ENCODE assay signal across 8 mouse cellular contexts in the genomic region with DNA sequence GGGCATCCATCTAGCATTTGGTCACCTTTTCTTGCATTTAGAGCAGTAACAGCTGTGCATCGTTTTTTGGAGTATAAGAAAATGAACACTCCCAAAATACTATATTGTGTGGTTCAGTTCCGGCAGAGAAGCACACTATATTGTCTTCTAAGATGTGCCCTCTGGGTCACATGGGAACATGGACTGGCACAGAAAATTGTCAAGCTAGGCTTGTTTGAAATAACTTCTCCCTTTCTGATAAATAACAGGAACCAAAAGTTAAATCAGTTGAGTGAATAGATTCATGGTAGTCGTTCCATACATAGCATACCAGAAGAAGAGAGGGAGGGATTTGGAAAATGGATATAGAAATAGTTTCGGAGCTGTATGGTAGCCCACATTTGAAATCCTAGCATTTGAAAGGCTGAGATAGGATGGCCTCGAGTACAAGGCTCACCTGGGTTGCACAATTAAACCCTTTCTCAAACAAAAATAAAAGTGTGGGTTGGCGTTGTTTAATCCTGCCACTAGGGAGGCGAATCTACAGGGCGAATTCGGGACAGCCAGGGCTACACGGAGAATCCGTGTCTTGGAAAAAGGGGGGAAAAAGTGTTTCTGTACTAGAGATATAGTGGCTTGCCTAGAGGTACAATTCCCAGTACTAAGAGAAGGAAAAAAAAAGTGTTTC. TPM values are rescaled to one million over a fixed set of nuclear protein-coding genes. Genes with fewer than 3 reads are reported as not detected.
DNase-seq lines count a peak whose midpoint lies in the region; ATAC-seq and TF ChIP-seq lines count a peak whose summit lies in the region.
"Had no signal": no experiment of that assay in that cellular context is flagged by ENCODE, and none has a peak within 500 bp of the region (broad histone marks: within the 10 kb centered on the region; RNA-seq: fewer than 3 reads in every experiment).

No protein-coding gene starts in this region.

- TF ChIP-seq POLR2A in testis, adult 2 months (IDR thresholded peaks at IDR 0.05; ENCODE audit: control insufficient read depth, low read depth, low read length) = no peak

- H3K9me3 ChIP-seq in forebrain, embryonic 10.5 days = no peaks in the 10 kb centered on the region
- no peaks in the 10 kb centered on the region for H3K9me3 ChIP-seq in liver, embryonic 12.5 days (replicated peaks)
- H3K9me3 ChIP-seq in stomach, postnatal 0 days (ENCODE audit: control insufficient read depth, low read length) = no peaks in the 10 kb centered on the region

- H3K4me1 ChIP-seq in testis, adult 2 months (ENCODE audit: control insufficient read depth, insufficient read depth, low read length) = peaks cover 2% of the 10 kb centered on the region
- H3K4me1 ChIP-seq in forebrain, embryonic 10.5 days = peaks cover 39% of the 10 kb centered on the region
- peaks cover 45% of the 10 kb centered on the region for H3K4me1 ChIP-seq in liver, embryonic 12.5 days
- H3K4me1 ChIP-seq in stomach, postnatal 0 days (replicated peaks; ENCODE audit: control insufficient read depth, insufficient read depth) = peaks cover 9% of the 10 kb centered on the region

- H3K27me3 ChIP-seq in testis, adult 2 months (ENCODE audit: control insufficient read depth, insufficient read depth, low read length) = no peaks in the 10 kb centered on the region
- no peaks in the 10 kb centered on the region for H3K27me3 ChIP-seq in forebrain, embryonic 10.5 days (ENCODE audit: poor library complexity, severe bottlenecking)
- no peaks in the 10 kb centered on the region for H3K27me3 ChIP-seq in liver, embryonic 12.5 days (replicated peaks)
- H3K27me3 ChIP-seq in stomach, postnatal 0 days (ENCODE audit: control insufficient read depth, insufficient read depth, low read length) = no peaks in the 10 kb centered on the region

- TF ChIP-seq EP300 in stomach, postnatal 0 days (optimal IDR thresholded peaks at IDR 0.05) = no peak

- H3K4me3 ChIP-seq in testis, adult 2 months (ENCODE audit: control insufficient read depth, low read depth, low read length) = peak overlapping the region; percentile 83
- peak overlapping the region; percentile 98 for H3K4me3 ChIP-seq in forebrain, embryonic 10.5 days
- peak overlapping the region; percentile 93 for H3K4me3 ChIP-seq in liver, embryonic 12.5 days
- peak overlapping the region; percentile 92 for H3K4me3 ChIP-seq in stomach, postnatal 0 days (ENCODE audit: low read depth, low read length)

- peak overlapping the region; percentile 71 for H3K9ac ChIP-seq in liver, embryonic 12.5 days
- H3K9ac ChIP-seq in stomach, postnatal 0 days (ENCODE audit: low read length) = peak overlapping the region; percentile 95

- WGBS in forebrain, embryonic 10.5 days = 14% methylated on average over 11 of the region's 11 CpGs
- 16% methylated on average over 11 of the region's 11 CpGs for WGBS in liver, embryonic 12.5 days (ENCODE audit: insufficient replicate concordance)
- WGBS in stomach, postnatal 0 days = 9% methylated on average over 11 of the region's 11 CpGs

- no peak for ATAC-seq in liver, embryonic 12.5 days
- peak; percentile 43 for ATAC-seq in stomach, postnatal 0 days (ENCODE audit: low FRiP score, low TSS enrichment)

- no peak for TF ChIP-seq CTCF in testis, adult 2 months (IDR thresholded peaks at IDR 0.05; ENCODE audit: control insufficient read depth, insufficient read depth, insufficient replicate concordance, low read depth, low read length)
- TF ChIP-seq CTCF in stomach, postnatal 0 days (IDR thresholded peaks at IDR 0.05; ENCODE audit: low read depth) = peak; percentile 63

- H3K4me2 ChIP-seq in liver, embryonic 12.5 days = peak overlapping the region; percentile 74
- peak overlapping the region; percentile 65 for H3K4me2 ChIP-seq in stomach, postnatal 0 days (replicated peaks; ENCODE audit: low read depth)

- peak overlapping the region; percentile 85 for H3K27ac ChIP-seq in testis, adult 2 months (ENCODE audit: control insufficient read depth, insufficient read depth, low read depth, low read length)
- H3K27ac ChIP-seq in forebrain, embryonic 10.5 days = peak overlapping the region; percentile 98
- peak overlapping the region; percentile 97 for H3K27ac ChIP-seq in liver, embryonic 12.5 days
- peak overlapping the region; percentile 97 for H3K27ac ChIP-seq in stomach, postnatal 0 days (replicated peaks)

- DNase-seq in testis, postnatal 10 days (ENCODE audit: low spot score) = no peak
- DNase-seq in forebrain, embryonic 10.5 days (ENCODE audit: extremely low spot score, low spot score) = no peak
- no peak for DNase-seq in stomach, postnatal 0 days (ENCODE audit: low spot score)
- no peak for DNase-seq in urinary bladder, postnatal 10 days (ENCODE audit: low spot score)
- DNase-seq in cerebellum, adult 9-10 months = no peak

- no peaks in the 10 kb centered on the region for H3K36me3 ChIP-seq in testis, adult 2 months (ENCODE audit: control insufficient read depth, insufficient read depth, low read length)
- peaks cover 27% of the 10 kb centered on the region for H3K36me3 ChIP-seq in forebrain, embryonic 10.5 days (replicated peaks)
- peaks cover 34% of the 10 kb centered on the region for H3K36me3 ChIP-seq in liver, embryonic 12.5 days
- 0 out of 2 replicates have a peak, but pooled peaks cover 5% of the 10 kb centered on the region for H3K36me3 ChIP-seq in stomach, postnatal 0 days (ENCODE audit: control insufficient read depth, insufficient read depth, low read length)

RNA-seq across cellular contexts. Expression of a gene that starts 0.5 kb away (rescaled TPM):
- polyA plus RNA-seq in testis, adult 2 months (2012; rRNA removed) = 79.6 and 87.4 TPM in 2 replicates
- polyA plus RNA-seq in forebrain, embryonic 10.5 days (2016; fragmentation: Nextera tagmentation; extraction: Ambion mirVana) = 70.5 and 71.1 TPM in 2 replicates
- polyA plus RNA-seq in liver, embryonic 12.5 days (2016; fragmentation: Nextera tagmentation; extraction: Ambion mirVana) = 113 and 114 TPM in 2 replicates
- polyA plus RNA-seq in stomach, postnatal 0 days (2015; fragmentation: Nextera tagmentation; extraction: Ambion mirVana) = 84.4 and 90.2 TPM in 2 replicates

RNA-seq across cellular contexts. Expression of a gene that starts 9.3 kb away (rescaled TPM):
- 30.4 and 40.5 TPM in 2 replicates for polyA plus RNA-seq in testis, adult 2 months (2012; rRNA removed)
- polyA plus RNA-seq in forebrain, embryonic 10.5 days (2016; fragmentation: Nextera tagmentation; extraction: Ambion mirVana) = 30.0 and 31.6 TPM in 2 replicates
- 23.0 and 24.8 TPM in 2 replicates for polyA plus RNA-seq in liver, embryonic 12.5 days (2016; fragmentation: Nextera tagmentation; extraction: Ambion mirVana)
- 14.2 and 14.3 TPM in 2 replicates for polyA plus RNA-seq in stomach, postnatal 0 days (2015; fragmentation: Nextera tagmentation; extraction: Ambion mirVana)

RNA-seq across cellular contexts. Expression of a gene that starts 28.9 kb away (rescaled TPM):
- polyA plus RNA-seq in testis, adult 2 months (2012; rRNA removed) = 48.3 and 57.0 TPM in 2 replicates
- polyA plus RNA-seq in forebrain, embryonic 10.5 days (2016; fragmentation: Nextera tagmentation; extraction: Ambion mirVana) = not detected in 2 replicates
- not detected in 2 replicates for polyA plus RNA-seq in liver, embryonic 12.5 days (2016; fragmentation: Nextera tagmentation; extraction: Ambion mirVana)
- not detected in 2 replicates for polyA plus RNA-seq in stomach, postnatal 0 days (2015; fragmentation: Nextera tagmentation; extraction: Ambion mirVana)
- polyA plus RNA-seq: large intestine, adult 2 months had no signal

RNA-seq across cellular contexts. Expression of a gene that starts 40.7 kb away (rescaled TPM):
- 28.9 and 30.3 TPM in 2 replicates for polyA plus RNA-seq in testis, adult 2 months (2012; rRNA removed)
- polyA plus RNA-seq in forebrain, embryonic 10.5 days (2016; fragmentation: Nextera tagmentation; extraction: Ambion mirVana) = 39.0 and 39.5 TPM in 2 replicates
- 40.2 and 41.7 TPM in 2 replicates for polyA plus RNA-seq in liver, embryonic 12.5 days (2016; fragmentation: Nextera tagmentation; extraction: Ambion mirVana)
- polyA plus RNA-seq in stomach, postnatal 0 days (2015; fragmentation: Nextera tagmentation; extraction: Ambion mirVana) = 10.0 and 10.6 TPM in 2 replicates

RNA-seq across cellular contexts. Expression of a gene that starts 52.9 kb away (rescaled TPM):
- polyA plus RNA-seq in testis, adult 2 months (2012; rRNA removed) = 116 and 127 TPM in 2 replicates
- polyA plus RNA-seq in forebrain, embryonic 10.5 days (2016; fragmentation: Nextera tagmentation; extraction: Ambion mirVana) = 134 and 136 TPM in 2 replicates
- 62.9 and 69.7 TPM in 2 replicates for polyA plus RNA-seq in liver, embryonic 12.5 days (2016; fragmentation: Nextera tagmentation; extraction: Ambion mirVana)
- 64.9 and 65.6 TPM in 2 replicates for polyA plus RNA-seq in stomach, postnatal 0 days (2015; fragmentation: Nextera tagmentation; extraction: Ambion mirVana)

Comparison
In these comparisons a context has a peak if more than half of its experiments do, and no peak if none do; other contexts are left out.
1. RNA of a gene that starts 28.9 kb away (polyA plus RNA-seq): 48.3 to 57.0 TPM in testis, adult 2 months; not detected in forebrain, embryonic 10.5 days, not detected in liver, embryonic 12.5 days and not detected in stomach, postnatal 0 days; every median in the first group is over 10 times any median in the second.
2. Peak in every context shown above with its lines, with median percentiles within 50 percentile points of each other: H3K27ac ChIP-seq and H3K4me3 ChIP-seq.